Mouse (Mus musculus) heart, postnatal 25 days (tissue): ENCODE results near the gene Dhh. TPM values are rescaled to one million over a fixed set of nuclear protein-coding genes. Genes with fewer than 3 reads are reported as not detected.

ENCODE experiments used
- DNase-seq: peaks from one replicate; pipeline ENCODE4 v3.0.0; 2022; ENCODE audit warnings: low spot score
- intact Hi-C: fragments of 180-260 bp; cut with DNase I; formaldehyde crosslinking; loops from one replicate; pipeline ENCODE4 v1.15.1; 2025
- total RNA-seq, 2 experiments: library from RNA; stranded (reverse); gene quantifications; 2 replicates each; pipeline ENCODE4 v1.2.3; 2021

Dhh gene
- total RNA-seq, 2 experiments from 2014 or later = 1.8 TPM

DNA sequence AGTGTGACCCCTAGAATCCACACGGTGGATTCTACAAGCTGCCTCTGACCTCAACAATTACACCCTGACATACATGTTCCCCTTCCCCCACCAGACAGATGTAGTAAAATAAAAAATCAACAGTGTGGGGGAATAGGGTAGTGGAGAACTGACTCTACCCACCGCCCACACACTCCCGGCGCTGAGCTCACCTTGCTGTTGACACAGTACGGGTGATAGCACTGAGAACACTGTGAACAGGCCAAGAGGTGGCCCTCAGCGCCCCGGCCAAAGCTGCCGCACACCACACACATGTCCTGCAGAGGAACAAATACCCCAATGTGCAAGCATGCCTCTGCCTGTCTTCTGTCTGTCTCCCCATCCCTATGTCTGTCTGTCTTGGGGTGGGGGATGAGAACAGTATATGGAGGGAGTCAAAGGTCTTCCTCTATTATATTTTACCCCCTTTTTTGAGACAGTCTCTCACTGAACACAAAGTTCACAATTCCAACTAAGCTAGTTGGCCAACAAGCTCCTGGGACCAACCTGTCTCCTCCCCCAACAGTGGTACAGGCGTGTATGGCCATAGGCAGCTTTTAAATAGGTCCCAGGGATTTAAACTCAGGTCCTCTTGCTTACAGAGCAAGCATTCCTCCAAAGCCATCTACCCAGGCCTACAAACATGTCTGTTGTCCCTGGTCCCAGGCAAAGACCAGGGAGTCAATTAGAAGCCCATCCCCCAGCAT is 38.9 kb downstream of the Dhh start:
- no peak for DNase-seq
- intact Hi-C loops = no loop called here

DNA sequence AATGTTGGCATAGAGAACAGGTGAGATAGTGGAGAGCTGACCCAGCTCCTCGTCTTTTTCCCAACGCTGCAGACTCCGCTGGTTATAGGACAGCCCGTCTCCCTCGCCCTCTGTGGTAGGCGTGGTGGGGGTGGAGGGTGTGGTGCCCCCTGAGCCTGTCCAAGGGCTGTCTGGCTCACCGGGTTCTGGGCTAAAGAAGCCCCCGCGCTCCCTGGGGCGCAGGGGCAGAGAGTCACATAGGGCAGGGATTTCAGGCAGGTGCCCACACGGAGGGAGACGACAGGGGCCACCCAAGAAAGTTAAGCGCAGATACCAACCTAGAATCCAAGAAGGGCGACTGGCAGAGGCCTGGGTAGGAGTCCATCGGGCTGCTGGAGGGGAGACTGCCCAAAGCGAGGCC is 44.1 kb downstream of the Dhh start:
- DNase-seq = no peak
- intact Hi-C loops = no loop called here

DNA sequence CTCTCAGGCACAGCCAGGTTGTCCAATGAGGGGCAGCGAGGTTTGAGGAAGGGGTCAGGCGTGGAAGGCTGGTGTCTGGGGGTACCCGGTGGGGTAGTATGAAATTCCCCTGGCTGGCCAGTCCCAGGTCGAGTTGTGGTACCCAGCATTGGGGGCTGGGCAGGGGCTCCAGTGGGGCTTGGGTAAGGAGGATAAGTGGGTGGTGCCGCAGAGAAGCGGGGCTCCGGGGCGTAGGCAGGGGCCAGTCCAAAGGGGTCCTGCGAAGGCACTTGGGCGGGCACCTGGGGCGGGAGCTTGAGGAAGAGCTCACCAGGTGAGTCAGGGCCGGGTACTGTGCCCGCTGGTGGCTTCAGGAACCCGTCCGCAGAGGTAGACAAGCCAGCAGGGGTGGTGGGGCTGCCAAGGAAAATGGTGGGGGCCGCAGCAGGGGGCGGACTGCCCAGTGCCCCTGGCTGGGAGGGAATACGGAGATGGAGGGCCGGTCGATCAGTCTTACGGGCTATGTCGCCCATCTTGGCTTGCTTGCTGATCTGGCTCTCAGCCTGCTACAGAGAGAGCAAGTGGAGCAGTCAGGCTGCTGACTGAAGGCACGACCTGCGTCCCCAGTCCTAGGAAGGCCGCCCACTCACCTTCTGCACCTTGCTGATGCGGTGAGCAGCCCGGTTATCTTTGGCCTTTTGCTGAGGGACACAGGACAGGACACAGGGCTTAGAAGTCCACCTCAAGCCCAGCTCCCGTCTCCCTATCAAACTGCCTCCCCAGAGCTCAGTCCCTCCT is 45.0 kb downstream of the Dhh start:
- DNase-seq = no peak
- intact Hi-C loops = no loop called here

DNA sequence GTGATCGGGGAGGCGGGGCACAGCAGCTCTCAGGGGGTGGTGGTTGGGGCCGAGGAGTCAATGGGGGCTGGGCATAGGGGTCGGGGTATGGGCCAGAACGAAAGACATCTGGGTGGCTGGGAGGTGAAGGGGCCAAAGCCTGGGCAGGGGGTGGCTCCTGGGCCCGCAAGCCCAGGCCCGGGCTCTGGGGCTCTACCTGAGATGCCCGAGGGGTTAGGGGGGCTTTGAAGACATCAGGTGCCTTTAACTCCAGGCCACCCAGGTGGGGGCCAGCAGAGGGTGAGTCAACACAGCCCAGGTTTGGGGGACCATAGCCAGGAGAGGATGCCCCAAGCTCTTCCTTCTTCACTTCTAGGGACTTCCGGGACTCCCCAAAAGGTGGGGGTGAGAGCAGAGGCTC is 45.6 kb downstream of the Dhh start:
- intact Hi-C loops = no loop called here
- no peak for DNase-seq

DNA sequence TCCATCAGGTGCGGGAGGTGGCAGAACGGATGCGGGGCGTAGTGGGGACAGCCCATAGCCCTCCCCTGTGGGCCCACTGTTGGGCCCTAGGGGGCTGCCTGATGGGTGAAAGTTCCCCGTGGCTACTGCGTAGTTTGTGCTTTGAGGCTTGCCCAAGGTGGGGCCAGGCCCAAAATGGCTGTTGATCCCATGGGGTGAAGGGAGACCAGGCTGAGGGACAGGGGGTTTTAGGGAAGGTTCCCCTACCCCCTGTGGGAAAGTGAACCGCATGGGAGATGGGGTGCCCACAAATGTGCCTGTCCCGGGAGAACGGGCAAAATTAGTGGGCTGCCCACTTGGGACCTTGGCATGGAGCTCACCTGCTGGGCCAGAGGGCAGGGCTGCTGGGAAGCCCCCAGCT is 46.3 kb downstream of the Dhh start:
- no peak for DNase-seq
- intact Hi-C loops = no loop called here

DNA sequence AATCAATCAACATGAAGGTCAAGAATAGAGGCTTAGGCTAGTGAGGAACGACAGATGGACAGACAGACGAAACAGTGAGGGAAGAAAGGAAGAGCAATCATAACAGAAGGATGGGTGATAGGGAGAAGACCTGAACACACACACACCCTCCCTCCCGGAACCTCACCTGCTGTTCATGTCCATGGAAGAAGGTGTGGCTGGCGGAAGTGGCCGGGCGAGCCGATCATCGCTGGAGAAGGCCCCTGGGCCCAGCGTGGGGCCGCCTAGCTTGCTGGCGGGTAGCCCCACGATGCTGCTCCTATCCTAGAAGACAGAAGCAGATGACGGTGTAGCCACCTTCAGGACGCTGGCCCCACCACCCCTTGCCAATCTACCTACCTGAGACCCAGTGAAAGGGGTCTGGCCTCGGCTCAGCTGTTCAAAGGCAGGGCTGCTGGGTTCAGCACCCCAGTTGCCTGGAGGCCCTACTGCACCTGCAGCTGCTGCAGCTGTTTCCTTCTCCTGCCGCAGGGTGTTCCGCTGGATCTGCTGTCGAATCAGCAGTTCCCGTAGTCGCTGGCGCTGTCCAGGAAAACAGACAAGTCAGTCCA is 47.0 kb downstream of the Dhh start:
- intact Hi-C loops = no loop called here
- DNase-seq = no peak

DNA sequence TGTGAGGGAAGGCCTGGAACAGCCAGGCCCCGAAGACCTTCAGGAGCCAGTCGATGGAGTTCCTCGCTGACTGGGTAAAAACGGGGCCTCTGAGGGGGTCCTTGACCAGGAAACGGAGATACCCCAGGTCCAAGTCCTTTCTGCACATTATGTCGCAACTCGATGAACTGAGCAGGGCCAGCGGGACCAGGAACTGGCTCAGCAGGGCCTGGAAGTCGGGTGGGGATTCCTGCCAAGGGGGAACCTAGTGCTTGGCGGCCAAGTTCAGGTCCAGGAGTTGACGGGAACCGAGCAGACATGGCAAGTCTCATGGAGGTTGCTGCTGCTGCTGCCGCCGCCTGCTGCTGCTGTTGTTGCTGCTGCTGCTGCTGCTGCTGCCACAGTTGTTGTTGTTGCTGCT is 47.7 kb downstream of the Dhh start:
- no peak for DNase-seq
- intact Hi-C loops = no loop called here

DNA sequence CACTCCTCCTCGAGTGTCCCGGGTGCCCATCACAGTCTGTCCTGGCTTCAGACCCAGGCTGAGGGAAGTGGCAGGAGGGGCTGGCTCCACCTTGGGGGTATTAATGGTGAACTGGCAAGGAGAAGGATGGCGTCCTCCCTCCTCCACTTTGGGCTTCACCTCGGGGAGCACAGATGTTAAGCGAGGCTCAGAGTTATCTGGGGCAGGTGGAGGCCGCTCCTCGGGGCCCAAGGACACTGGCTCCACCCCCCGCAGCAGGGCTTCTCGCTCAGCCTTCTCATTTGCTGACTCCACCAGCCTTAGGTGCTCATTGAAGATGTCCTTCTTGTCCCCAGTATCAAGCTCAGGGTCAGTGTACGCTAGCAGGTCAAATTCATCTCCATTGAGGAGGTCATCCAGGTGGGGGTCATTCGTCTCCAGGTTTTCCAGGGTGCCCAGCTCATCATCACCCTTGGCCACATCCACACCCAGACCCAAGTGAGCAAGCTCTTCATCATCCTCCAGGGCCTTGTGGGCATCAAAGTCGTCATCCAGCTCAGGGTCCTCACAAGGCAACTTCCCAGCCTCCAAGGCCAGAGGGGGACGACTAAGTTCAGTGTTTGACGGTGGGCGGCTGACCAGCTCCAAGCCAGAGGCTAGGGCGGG is 48.3 kb downstream of the Dhh start:
- intact Hi-C loops = no loop called here

DNA sequence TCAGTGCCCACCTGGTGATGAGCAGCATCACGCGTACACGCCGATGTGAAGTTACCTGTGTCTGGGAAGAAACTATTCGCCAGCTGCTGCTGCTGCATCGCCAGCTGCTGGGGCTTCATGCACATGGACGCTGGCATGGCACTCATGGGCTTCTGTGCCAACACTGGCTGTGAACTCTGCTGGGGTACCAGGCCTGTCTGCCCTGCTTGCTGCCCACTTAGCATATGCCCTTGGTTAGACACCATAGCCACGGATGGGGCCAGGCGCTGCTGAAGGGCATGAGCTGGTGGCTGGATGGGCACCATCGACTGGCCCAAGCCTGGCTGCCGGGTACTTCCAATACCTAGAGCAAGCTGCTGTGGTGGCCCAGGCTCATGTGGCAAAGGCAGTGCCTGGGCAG is 49.2 kb downstream of the Dhh start:
- intact Hi-C loops = no loop called here
- no peak for DNase-seq

More for the DNA sequence above, 48.3 kb downstream of the Dhh start:
- DNase-seq = no peak

DNA sequence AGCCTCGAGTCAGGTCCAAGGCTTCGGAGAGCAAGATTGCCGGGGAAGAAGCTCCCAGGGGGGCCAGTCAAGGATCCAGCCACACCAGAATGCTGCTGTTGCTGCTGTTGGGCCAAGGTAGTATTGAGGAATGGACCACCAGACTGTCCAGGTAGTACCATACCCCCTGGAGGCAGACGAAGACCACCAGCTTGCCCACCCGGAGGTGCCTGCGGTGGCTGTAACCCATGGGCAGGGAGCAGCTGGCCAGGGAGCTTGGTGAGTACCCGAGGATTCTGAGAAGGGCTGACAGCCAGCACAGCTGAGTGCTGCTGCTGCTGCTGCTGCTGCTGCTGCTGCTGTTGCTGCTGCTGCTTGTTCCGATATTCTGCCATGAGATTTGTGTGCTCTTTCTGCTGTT is 52.2 kb downstream of the Dhh start:
- intact Hi-C loops = no loop called here
- no peak for DNase-seq

DNA sequence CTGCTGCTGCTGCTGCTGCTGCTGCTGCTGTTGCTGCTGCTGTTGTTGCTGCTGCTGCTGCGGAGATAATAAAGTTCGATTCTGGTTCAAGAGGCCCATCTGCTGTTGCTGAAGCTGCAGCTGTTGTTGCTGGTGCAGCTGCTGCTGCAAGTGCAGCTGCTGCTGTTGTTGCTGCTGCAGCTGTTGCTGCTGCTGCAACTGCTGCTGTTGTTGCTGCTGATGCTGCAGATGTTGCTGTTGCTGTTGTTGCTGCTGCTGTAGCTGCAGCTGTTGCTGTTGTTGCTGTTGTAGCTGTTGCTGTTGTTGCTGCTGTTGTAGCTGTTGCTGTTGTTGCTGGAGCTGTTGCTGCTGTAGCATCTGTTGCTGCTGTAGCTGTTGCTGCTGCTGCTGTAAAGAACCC is 53.2 kb downstream of the Dhh start:
- intact Hi-C loops = no loop called here
- DNase-seq = no peak

DNA sequence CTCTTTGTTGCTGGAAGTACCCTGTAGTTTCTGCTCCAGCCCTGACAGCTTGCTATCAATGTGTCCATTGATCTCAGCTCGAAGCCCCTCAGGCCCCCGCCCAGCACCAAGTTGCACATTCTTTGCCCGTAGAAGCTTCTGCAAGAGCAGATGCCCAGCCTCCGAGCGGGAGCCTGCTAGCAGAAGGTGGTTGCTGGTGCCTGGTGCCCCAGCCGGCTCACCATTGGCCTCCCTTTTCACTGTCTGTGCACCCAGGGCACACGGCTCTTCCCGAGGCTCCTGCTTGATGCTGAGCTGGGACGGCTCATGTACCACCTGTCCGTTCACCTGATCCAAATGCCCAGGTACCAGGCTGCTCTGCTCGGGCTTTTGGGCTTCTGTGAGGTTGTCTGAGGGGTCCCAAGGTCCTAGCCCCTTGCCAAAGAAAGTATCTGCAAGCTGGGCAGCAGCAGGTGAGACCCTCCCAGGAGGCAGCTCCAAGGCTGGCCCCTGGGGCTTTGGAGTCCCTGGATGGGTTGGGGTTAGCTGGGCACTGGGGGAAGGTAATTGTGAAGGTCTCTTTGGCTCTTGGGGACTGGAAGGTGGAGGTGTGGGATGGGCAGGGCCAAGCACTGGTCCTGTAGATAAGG is 54.6 kb downstream of the Dhh start:
- DNase-seq = no peak
- intact Hi-C loops = no loop called here

Other genes starting within 250 kb of the Dhh start
- gene Ddx23, start 235.6 kb downstream of the Dhh start, total RNA-seq = 10 to 100 TPM; 43.5 to 52.8 TPM
- 1 to 10 TPM; 1.3 to 1.5 TPM for gene Rnd1, start 221.1 kb downstream of the Dhh start, total RNA-seq
- gene Ccdc65, start 190.3 kb downstream of the Dhh start, total RNA-seq = under 1 TPM in 1 of 2 experiments, not detected in 1; 0.18 TPM
- 1 to 10 TPM; 4.7 to 7.2 TPM for gene Fkbp11, start 170.3 kb downstream of the Dhh start, total RNA-seq
- gene Arf3, start 135.3 kb downstream of the Dhh start, total RNA-seq = 10 to 100 TPM; 18.5 to 20.8 TPM
- under 1 TPM; 0.34 to 0.57 TPM for gene Wnt10b, start 120.4 kb downstream of the Dhh start, total RNA-seq
- gene Wnt1, start 108.7 kb downstream of the Dhh start, total RNA-seq = not detected
- gene Ddn, start 89.0 kb downstream of the Dhh start, total RNA-seq = under 1 TPM; 0.21 to 0.59 TPM
- 100 to 1,000 TPM in 1 of 2 experiments, 10 to 100 TPM in 1; 90.5 to 103 TPM for gene Prkag1, start 67.0 kb downstream of the Dhh start, total RNA-seq
- gene Kmt2d, start 27.3 kb downstream of the Dhh start, total RNA-seq = 10 to 100 TPM; 52.1 to 57.7 TPM
- 1 to 10 TPM; 2.0 to 2.8 TPM for gene Rhebl1, start 4.0 kb downstream of the Dhh start, total RNA-seq
- gene Lmbr1l, start 19.7 kb upstream of the Dhh start, total RNA-seq = 10 to 100 TPM; 11.5 to 13.4 TPM
- gene Tuba1b, start 36.0 kb upstream of the Dhh start, total RNA-seq = 100 to 1,000 TPM; 163 to 175 TPM
- gene Gm49450, start 55.0 kb upstream of the Dhh start, total RNA-seq = not detected
- gene Tuba1a, start 55.2 kb upstream of the Dhh start, total RNA-seq = 100 to 1,000 TPM in 1 of 2 experiments, 10 to 100 TPM in 1; 99.4 to 105 TPM
- 10 to 100 TPM; 33.5 to 33.7 TPM for gene Tuba1c, start 131.4 kb upstream of the Dhh start, total RNA-seq
- gene Prph, start 156.6 kb upstream of the Dhh start, total RNA-seq = under 1 TPM; 0.14 to 0.42 TPM
- gene Troap, start 176.0 kb upstream of the Dhh start, total RNA-seq = under 1 TPM; 0.13 to 0.67 TPM
- not detected for gene C1ql4, start 189.3 kb upstream of the Dhh start, total RNA-seq
- under 1 TPM; 0.16 to 0.45 TPM for gene Dnajc22, start 194.6 kb upstream of the Dhh start, total RNA-seq
- gene Spats2, start 227.4 kb upstream of the Dhh start, total RNA-seq = 1 to 10 TPM; 7.7 to 7.9 TPM